Mouse (Mus musculus) testis, adult 2 months (tissue): ENCODE results near the gene Edem2.

ENCODE experiments used
- CTCF ChIP-seq: fragments of 200-500 bp; IDR thresholded peaks from 2 replicates; pipeline ENCODE4 v1.5.1; 2012; ENCODE audit warnings: low read depth, mild to moderate bottlenecking, inconsistent platforms, low read length, moderate library complexity; ENCODE audit not compliant: control insufficient read depth, insufficient read depth, insufficient replicate concordance
- POLR2A ChIP-seq: fragments of 200-500 bp; IDR thresholded peaks from 2 replicates; pipeline ENCODE4 v1.6.1; 2012; ENCODE audit warnings: low read depth, mild to moderate bottlenecking, inconsistent platforms, low read length, moderate library complexity; ENCODE audit not compliant: control insufficient read depth

DNA sequence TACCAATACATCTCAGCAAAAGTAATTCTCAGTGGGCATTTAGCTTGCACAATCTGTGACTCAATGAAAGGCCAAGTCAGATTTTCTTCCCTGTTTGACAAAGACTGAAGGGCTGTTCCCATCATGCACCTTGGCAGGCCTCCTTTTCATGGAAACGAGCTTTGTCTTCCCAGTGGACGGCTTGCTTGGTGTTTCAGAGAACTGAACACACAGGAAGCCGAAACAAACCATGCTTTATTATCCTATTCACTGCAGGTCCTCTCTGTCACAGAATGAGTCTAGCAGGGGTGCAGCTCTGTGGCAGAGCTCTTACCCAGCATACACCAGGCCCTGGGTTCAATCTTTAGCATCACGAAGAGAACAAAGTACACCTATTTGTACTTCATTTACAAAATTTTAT lies 25.6 kb downstream of the Edem2 start:
- TF ChIP-seq POLR2A (no peak), CTCF (no peak)
